Mouse (Mus musculus) myocyte (in vitro differentiated cells): ENCODE measurements around the gene Zdhhc4.

ENCODE experiments used
- CEBPB ChIP-seq: IDR thresholded peaks from 2 replicates; pipeline ENCODE4 v1.6.1; 2011; ENCODE audit warnings: mild to moderate bottlenecking, moderate library complexity; ENCODE audit not compliant: poor library complexity, insufficient read depth, severe bottlenecking
- E2F4 ChIP-seq: IDR thresholded peaks from one replicate; pipeline ENCODE4 v1.6.1; 2011; ENCODE audit warnings: mild to moderate bottlenecking, control low read depth, moderate library complexity; ENCODE audit not compliant: insufficient read depth
- MAX ChIP-seq: IDR thresholded peaks from one replicate; pipeline ENCODE4 v1.6.1; 2011; ENCODE audit warnings: low read depth, mild to moderate bottlenecking, control low read depth
- MYOD1 ChIP-seq, 3 experiments: IDR thresholded peaks; one replicate each; pipeline ENCODE4 v1.6.1; 2011; ENCODE audit warnings: control low read depth in 2 of 3, low read depth in 2 of 3, mild to moderate bottlenecking in 2 of 3, moderate library complexity in 1 of 3; ENCODE audit not compliant: insufficient read length in 2 of 3, control insufficient read depth in 1 of 3
- MYOG ChIP-seq, 3 experiments: IDR thresholded peaks; one replicate each; pipeline ENCODE4 v1.6.1; 2011; ENCODE audit warnings: control low read depth in 2 of 3, low read depth in 2 of 3, mild to moderate bottlenecking in 2 of 3; ENCODE audit not compliant: insufficient read length in 2 of 3, control insufficient read depth in 1 of 3, insufficient read depth in 1 of 3
- POLR2A ChIP-seq: IDR thresholded peaks from one replicate; pipeline ENCODE4 v1.6.1; 2011; ENCODE audit warnings: low read depth, mild to moderate bottlenecking, control low read depth, moderate library complexity; ENCODE audit not compliant: insufficient read length
- POLR2AphosphoS2 ChIP-seq: IDR thresholded peaks from one replicate; pipeline ENCODE4 v1.6.1; 2011; ENCODE audit warnings: low read depth, control low read depth; ENCODE audit not compliant: insufficient read length
- TCF12 ChIP-seq: IDR thresholded peaks from one replicate; pipeline ENCODE4 v1.6.1; 2011; ENCODE audit warnings: mild to moderate bottlenecking, control low read depth; ENCODE audit not compliant: poor library complexity, insufficient read depth, severe bottlenecking
- USF1 ChIP-seq: IDR thresholded peaks from one replicate; pipeline ENCODE4 v1.6.1; 2011; ENCODE audit warnings: low read depth, mild to moderate bottlenecking, control low read depth, moderate library complexity

DNA sequence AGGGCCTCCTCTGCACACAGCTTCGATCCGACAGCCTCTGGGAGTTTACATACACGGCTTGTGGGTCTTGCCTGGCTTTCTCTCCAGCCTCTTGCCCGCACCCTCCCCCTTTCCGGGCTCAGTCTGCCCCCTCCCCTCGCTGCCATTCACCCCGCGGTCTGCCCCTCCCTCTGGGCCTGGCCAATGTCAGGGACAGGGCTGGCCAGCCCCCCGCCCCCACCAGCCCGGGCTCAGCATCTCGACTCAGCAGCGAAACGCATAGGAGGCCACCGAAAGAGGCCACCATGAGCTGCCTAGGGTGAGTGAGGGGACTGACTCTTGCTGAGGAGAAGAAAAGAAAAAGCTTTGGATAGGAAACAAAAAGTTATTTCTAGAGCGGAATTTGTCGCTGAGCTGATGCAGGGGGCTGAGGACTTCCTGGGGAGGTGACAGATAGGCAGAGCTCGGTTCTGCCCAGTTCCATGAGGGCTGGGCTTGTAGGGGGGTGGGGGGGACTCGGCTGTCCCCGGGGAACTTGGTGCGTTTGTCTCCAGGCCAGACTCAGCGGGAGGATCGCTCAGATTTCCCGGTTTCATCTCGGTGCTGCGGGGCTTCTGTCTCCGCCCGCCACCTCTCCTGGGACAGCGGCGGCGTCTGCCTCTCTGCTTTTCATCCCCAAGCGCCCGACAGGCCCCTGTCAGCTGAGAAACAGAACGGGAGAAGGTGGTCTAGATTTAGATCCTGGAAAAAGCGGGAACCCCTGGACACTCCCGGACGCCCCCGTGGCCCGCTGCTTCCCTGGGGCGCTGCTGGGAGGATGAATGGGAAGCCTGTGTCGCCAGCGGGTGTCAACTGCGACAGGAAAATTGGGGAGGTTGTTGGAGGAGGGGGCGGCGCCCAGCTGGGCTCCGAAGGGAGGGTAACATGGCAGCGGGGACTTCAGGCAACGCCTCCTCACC, 34.9 kb upstream of the Zdhhc4 start:
- TF ChIP-seq POLR2A (no peak), USF1 (no peak), POLR2AphosphoS2 (no peak), MAX (no peak), E2F4 (no peak), MYOG (IDR thresholded peaks at IDR 0.05; ENCODE audit: control insufficient read depth in 1 of 3, insufficient read depth in 1 of 3, insufficient read length in 2 of 3, low read depth in 2 of 3) (no peak), TCF12 (no peak), MYOD1 (IDR thresholded peaks at IDR 0.05; ENCODE audit: control insufficient read depth in 1 of 3, insufficient read length in 2 of 3, low read depth in 2 of 3) (no peak), CEBPB (no peak)
